Mouse (Mus musculus) left cerebral cortex, postnatal 10 days (tissue): ENCODE measurements around the gene Eprs. TPM values are rescaled to one million over a fixed set of nuclear protein-coding genes. Genes with fewer than 3 reads are reported as not detected.

Experiments
- DNase-seq, 2 experiments: peaks; one replicate each; pipeline ENCODE4 v3.0.0; 2021 to 2022; ENCODE audit warnings: low spot score in 2 of 2, mixed read lengths in 1 of 2; ENCODE audit errors: extremely low spot score in 1 of 2
- intact Hi-C: fragments of 180-260 bp; cut with DNase I; formaldehyde crosslinking; loops from one replicate; pipeline ENCODE4 v1.15.1; 2025
- total RNA-seq, 2 experiments: library from RNA; stranded (reverse); gene quantifications; 2 replicates each; pipeline ENCODE4 v1.2.3; 2021

Eprs gene
- total RNA-seq, 2 experiments from 2014 or later: 92.5 to 98.2 TPM

DNA sequence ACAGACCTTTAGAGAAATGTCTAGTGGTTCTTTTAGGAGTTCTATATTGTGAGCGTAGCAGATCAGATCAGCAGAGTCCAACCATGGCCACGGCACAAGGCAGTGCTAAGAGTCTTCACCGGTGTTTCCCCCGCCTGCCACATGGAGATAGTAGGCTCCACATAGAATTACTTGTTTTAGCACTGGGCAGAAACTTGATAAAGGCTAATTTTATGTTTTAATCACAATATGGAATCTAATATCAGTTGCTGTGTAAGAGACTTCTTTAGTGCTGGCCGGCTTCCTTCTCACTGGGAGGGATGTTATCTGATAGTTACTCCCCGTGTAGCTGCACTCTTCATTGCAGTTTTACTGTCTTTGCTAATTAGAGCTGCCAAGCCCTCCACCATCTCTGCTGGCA, 70.3 kb downstream of the Eprs start:
- no peak for DNase-seq
- intact Hi-C loops: no loop called here

DNA sequence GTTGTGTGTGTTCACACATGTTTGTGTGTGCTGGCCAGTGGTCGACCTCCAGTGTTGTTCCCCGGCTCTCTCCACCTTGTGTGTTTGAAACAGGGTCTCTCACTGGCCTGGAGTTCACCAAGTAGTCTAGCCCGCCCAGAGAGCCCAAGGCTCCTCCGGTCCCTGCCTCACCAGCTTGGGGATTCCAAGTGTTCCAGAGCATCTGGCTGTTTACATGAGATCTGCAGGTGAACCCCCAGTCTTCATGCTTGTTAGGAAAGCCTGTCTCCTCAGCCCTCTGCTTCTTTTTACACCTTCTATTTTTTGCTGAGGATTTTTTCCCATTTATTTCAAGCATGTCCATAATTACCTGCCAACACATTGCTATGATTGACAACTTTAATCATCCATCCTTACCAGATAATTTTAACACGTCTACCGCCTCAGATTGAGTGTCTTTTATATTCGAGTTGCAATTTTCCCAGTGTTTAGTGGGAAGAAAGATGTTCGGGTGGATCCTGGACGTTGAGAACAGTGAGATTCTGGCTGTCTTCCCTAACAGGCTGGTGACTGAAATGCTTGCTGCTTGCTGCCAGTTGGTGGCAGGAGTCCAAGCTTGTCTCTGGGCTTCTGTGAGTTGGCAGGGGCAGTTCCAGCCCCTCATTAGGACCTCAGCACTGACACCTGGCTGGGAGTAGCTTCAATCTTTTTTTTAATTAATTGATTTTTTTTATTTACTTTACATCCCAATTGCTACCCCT, 76.2 kb downstream of the Eprs start:
- DNase-seq: peak; percentile 79 to 85
- intact Hi-C loops: loop anchor here (5.0 kb wide), 1 partner anchor 63 kb away; no protein-coding TSS in a partner anchor

DNA sequence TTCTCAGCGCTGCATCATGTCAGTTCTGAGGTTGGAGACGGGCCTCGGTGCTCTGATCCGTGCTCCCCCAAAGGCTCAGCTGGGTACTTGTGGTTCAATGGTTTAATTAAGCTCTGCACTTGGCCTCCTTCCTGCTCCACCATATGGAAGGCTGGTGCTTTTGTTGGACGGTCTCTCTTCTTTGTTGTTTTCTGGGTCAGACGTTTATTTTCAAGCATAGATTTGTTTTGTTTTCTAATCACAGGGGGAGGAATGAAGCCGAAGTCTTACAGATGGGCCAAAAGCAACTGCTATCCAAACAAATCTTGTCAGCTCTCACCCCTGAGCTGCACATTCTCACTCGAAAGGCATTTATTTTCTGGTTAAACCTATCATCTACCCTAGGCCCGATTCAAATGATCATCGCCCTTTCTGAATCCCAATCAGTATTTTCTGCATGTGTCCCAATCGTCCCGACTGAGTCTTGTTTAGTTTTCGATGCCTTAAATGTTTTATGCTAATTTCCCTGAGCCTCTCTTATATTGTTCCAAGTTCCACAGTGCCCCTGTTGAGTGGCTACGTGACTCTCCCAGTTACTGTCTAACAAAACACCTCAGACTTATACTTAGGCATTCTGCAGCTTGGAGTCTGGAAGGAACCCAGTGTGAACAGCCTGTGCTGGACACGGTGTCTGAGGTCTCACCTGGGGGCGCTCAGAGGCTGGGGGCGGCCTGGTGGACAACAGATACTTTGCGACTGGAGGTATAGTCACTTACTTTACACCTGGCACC, 79.0 kb downstream of the Eprs start:
- intact Hi-C loops: no loop called here
- DNase-seq: peak in 1 of 2 experiments; percentile 51

DNA sequence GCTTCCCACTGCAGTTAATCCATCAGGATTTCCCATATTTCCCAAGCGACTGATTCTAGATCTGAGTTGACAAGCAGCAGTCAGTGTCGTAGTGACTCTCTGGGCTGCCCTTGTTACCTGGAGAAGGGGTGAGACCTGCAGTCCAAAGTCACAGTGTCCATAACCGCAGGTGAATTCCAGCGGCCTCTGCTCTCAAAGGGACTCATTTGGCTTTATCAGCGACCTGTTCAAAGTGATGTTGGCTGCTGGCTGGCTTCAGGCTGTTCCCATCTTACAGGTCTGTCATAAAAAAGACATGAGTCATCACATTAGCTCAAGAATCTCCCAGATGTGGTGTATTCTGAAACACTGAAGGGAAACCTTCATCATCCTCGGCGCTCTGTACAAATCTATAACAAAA, 86.1 kb downstream of the Eprs start:
- DNase-seq: no peak
- intact Hi-C loops: no loop called here

DNA sequence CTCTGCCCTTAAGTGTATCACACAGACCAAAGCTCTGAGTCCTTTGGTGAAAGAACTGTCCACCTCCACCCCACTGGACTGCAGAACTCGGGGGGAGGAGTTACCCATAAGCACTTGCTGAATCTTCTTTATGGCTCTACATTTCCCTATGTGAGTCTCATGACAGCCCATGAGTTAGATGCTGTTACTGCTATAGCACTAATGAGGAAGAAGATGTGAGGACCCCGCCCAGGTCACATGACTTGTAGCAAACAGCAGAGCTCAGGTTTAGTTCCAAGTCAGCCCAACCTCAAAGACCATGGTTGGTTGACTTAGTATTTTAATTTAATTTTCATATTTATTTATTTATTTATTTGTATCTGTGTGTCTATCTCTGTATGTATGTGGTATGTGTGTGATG, 86.9 kb downstream of the Eprs start:
- no peak for DNase-seq
- intact Hi-C loops: no loop called here

DNA sequence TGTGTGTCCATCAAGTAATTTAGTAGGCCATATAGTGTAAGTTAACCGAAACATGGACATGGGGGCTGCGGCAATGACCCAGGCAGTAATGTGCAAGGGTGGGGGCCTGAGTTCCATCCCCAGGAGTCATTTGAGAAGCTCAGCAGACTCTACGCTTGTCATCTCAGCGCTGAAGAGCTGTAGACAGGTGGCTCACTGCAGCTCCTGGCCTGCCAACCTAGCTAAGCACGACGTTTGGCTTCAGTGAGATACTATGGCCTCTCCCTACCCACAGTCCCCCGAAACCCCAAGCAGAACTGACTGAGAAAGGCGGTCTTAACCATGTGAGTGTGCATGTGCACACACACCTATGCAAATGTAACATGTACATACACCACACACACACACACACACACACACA, 88.2 kb downstream of the Eprs start:
- intact Hi-C loops: no loop called here
- DNase-seq: no peak

DNA sequence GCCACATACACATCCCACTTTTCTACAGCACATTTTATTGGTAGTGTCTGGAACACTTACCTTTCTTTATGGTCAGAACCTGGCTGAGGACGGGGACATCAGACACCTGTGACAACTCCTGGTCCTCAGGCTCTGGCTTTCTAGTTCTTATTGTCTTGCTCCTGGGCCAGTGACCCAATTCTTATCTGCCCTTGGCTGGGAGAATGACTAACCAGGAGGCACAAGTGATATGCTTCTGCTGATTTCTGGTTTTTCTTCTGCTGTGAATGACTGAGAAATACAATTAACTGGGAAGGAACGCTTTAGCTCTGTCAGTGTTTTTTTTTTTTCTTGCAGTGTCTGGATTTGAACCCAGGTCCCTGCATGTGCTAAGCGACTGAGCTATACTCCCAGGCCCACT, 88.7 kb downstream of the Eprs start:
- intact Hi-C loops: no loop called here
- no peak for DNase-seq

DNA sequence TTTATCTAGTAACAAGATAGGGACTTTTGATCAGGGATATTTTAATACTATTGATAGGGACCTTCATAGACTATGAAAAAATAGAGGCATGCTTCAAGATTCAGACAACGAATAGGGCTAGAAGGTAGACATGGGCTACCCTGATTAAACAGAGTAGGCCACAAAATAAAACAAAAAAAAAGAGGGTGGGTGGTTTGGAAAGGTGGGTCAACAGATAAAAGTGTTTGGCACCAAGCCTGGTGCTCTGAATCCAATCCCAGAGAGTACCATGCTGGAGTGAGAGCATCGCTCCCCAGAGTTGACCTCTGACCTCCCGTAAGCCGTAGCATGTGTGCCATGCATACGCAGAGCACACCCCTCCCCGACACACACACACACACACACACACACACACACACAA, 89.6 kb downstream of the Eprs start:
- no peak for DNase-seq
- intact Hi-C loops: no loop called here

DNA sequence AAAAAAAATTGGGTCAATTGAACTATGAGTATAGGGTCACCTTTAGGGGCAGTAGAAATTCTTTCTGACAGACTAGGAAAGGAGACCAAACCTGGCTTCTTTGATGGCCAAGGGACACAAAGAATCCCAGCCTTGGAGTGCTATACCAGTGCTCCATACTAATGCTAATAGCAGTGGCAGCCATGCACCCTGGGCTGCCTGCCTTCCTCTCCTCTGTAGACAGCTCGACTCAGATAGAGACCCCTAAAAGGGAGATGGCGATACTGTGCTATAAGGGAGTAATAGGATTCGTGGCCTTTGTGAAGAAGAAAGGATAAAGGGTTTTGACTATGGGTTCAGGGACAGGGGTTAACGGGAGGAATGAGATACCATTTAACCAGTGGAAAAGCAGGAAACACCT, 91.3 kb downstream of the Eprs start:
- intact Hi-C loops: no loop called here
- DNase-seq: no peak

DNA sequence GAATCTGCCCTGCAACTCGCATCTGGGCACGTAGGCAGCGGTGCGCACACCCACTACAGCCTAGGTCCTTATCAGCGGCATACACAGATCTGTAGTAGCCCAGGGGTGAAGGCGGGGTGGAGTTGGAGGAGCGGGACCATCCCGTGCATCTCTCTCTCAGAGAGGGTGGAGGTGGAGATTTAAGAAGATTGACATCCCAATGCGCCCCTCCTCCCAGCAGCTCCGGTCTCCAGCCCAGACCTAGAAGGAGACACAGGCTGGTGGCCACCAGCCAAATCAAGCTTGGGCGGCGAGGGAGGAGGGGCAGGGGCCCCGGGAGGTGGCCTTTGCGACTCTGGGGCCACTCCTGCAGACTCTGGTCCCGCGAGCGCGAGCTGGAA, 91.7 kb downstream of the Eprs start, which contains the start of gene Slc30a10:
Slc30a10 (plus strand) TSS at position 274 of the 380 bp plus-strand sequence.
- intact Hi-C loops: no loop called here

DNA sequence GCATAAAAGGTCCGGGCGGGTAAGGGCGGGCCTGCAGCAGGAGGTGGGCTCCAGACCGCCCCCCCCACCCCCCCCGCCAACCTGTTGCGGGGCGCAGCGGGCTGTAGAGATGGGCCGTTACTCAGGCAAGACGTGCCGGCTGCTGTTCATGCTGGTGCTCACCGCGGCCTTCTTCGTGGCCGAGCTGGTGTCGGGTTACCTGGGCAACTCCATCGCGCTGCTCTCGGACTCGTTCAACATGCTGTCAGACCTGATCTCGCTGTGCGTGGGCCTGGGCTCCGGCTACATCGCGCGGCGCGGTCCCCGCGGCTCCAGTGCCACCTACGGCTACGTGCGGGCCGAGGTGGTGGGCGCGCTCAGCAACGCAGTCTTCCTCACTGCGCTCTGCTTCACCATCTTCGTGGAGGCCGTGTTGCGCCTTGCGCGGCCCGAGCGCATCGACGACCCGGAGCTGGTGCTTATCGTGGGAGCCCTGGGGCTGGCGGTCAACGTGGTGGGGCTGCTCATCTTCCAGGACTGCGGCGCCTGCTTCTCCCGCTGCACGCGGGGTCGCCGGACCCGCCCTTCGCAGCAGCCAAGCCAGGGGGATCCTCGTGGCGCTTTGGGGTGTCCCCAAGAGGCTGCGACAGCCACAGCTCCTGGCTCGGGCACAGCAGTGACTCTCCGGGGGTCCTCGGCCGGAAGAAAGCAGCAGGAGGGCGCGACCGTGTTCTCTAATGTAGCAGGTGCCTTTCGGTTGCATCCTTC, 92.3 kb downstream of the Eprs start:
- peak; percentile 41 to 67 for DNase-seq
- intact Hi-C loops: loop anchor here (5.0 kb wide), 1 partner anchor 47 kb away; no protein-coding TSS in a partner anchor

More for the DNA sequence above, 91.7 kb downstream of the Eprs start, which contains the start of gene Slc30a10:
- peak in 1 of 2 experiments; percentile 90 for DNase-seq

DNA sequence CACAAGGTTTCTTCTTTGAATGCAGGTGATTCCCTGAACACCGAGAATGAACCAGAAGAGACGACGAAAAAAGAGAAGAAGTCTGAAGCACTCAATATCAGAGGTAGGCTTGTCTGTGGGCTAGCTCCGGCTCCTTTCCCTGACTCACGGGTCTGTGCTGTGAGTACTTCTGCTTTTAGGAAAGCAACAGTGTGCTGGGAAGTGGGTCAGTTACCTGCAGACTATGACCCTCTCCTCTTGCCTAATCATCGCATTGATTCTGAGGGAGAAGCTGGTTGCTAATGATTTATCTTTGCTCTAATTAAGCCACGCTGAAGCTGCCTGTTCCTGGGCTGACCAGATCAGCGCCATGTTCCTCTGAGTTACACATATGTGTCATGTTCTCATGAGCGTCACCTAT, 93.5 kb downstream of the Eprs start:
- no peak for DNase-seq
- intact Hi-C loops: loop anchor here (5.0 kb wide), 1 partner anchor 46 kb away; no protein-coding TSS in a partner anchor

DNA sequence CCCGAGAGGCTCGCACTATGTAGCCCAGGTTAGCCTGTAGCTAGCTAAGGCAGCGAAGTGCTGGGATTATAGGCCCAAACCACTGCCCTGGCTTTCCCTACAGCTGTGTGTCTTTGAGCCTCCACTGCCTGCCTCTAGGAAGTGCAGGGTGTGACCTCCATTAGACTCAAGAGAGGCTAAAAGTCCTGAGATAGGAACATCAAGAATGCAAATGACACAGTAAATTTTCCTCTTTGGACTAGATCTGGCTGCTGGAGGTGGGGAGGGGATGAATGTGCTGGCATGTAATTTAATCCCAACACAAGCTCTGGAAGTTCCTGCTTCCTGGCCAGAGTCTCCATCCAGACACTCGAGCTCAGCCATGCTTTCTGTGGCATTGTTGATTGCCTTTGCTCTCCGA, 97.3 kb downstream of the Eprs start:
- intact Hi-C loops: no loop called here
- DNase-seq: no peak

DNA sequence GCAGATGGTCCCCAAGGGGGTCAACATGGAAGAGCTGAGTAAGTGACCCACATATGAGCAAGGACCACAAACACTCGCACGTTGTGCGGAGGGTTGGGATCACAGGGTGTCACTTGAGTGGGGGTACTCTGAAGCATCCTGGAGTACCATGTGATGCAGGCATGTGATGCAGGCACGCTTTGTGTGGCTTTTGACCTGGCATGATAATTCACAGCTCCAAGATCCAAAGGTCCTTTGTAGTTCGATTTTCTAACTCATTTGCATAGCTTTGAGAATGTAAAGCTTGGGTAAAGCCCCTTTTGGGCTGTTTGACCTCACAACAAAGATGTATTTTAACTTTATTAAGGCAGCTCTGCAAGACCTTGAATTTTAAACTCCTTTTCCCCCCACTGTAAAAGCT, 100.0 kb downstream of the Eprs start:
- DNase-seq: no peak
- intact Hi-C loops: no loop called here

DNA sequence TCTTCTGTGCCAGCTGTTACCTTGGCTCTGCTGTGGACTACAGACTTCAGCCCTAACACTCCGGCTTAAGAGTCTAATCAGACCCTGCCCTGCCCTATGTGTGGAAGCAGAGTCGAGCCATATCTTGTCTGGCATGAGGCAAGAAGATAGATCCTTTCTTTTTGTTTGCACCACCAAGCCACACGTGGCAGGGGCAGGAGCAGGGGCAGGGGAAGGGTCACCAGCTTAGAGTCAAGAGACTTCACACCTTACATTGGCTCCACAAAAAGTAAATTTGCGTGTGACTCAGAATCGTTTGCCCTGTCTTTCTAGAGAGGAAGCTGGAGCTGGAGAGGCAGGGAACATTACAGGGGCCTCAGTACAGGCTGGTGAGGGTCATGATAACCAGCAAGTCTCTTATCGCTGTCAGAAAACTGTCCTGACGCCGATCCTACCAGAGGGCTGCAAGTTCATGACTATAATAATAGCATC, 106.7 kb downstream of the Eprs start:
- no peak for DNase-seq
- intact Hi-C loops: no loop called here

DNA sequence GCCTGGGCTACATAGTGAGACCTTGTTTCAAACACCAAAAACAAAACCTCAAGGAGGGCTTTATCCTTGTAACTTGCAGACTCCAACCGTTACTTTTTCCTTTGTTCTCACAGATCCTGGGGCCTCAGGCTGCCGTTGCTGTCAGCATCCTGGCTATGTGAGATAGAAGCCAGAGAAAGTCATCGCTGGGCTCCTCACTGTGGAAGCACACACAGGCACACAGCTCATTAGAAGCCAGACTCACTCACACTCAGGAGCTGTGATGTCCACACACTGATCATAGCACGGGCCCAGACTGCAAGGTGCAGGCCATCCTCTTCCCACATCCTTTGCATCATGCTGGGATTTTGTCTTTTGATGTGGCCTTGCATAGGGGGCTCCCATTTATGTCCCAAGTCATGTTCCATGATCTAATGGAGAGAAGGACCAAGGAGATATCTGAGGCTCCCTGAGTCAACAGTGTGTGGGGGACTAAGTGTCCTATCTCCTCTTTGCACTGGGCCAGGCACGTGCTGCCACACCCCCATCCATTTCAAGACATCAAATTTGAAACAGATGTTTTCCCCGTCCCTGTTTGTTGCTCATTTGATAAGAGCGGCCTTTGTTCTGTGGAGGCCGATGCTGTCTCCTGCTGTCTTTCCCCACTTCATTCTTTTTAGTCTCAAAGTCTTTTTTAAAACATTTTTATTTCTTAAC, 109.3 kb downstream of the Eprs start:
- intact Hi-C loops: no loop called here
- peak in 1 of 2 experiments; percentile 36 for DNase-seq

DNA sequence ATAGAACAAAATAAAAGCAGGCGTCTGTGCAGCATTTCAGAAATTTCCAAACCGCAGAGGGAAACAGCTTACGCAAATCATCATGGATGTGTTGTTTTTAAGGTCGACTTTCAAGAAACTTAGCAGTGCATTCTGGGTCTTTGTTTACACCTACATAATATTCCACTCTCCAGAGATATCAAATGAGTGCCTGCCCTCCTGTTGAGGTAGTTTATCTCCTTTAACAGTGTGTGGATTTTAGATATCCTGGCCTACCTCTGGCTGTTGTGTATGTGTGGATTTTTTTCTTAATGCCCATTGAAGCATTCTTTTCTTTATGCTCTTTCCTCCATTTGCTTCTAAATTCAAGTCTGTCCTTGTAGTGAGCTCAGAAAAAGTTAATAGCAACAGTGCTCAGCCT, 109.9 kb downstream of the Eprs start:
- no peak for DNase-seq
- intact Hi-C loops: no loop called here

DNA sequence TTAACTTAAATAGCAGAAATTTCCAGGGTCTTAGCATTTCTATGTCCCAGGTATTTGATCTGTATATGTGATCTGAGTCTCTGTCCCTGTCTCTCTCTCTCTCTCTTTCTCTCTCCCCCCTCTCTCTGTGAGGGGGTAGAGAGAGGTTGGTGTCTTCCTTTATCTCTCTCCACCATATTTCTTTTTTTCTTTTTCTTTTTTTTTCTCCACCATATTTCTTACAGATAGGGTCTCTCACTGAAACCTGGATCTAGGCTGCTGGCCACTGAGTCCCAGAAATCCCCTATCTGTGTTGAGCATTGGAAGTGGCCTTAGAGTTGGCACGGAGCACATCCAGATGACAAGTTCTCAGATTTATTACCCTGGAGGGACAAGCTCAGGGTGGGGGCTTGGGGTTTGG, 110.6 kb downstream of the Eprs start:
- intact Hi-C loops: no loop called here
- no peak for DNase-seq
